Mouse (Mus musculus): ENCODE data around the gene Gm4985. TPM values are rescaled to one million over a fixed set of nuclear protein-coding genes. Genes with fewer than 3 reads are reported as not detected.
"Not testable (repeated sequence)": the region's sequence is repeated elsewhere in the genome, so short reads cannot be mapped to it uniquely, and the experiment has no call there.

Gm4985 gene
- not detected for total RNA-seq (2021)

- intact Hi-C loops (cut with DNase I); DNase-seq: not testable (repeated sequence)
These were observed at the start of gene Gm4985 for GRCm38 (mm10) chrX:23958834-23959233. Gene Gm4985, minus strand, starts transcription at chrX:23958934.

DNA sequence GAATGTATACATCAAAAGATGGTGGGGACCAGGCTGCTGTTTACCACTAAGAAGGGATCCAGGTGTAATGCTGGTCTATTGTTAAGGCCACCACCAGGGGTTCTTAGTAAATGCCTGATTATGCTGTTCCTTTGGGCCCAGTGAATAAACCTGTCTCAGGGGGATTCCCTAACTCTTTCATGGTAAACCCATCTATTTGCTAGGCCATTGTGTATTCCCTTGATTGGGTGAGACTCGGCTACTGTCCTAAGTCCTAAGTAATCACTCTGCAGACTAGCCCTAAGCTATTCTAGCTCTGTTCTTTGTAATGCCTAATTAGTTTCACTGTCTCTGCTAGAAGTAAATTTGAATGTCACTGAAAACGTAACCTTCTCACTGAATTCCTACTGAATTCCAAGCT lies 4.6 kb downstream of the Gm4985 start:
- no peak for DNase-seq
- intact Hi-C loops (cut with DNase I): no loop called here

Small RNA genes within 50 kb of the gene (microRNA-seq; reads per million reads assigned to microRNA genes)
- not detected for gene Gm25299

Other genes with a start within 250 kb of the Gm4985 start
- gene Gm4907, start 76.4 kb downstream of the Gm4985 start, total RNA-seq (2021): not detected